Mouse (Mus musculus): ENCODE data around the gene Palm2.

DNA sequence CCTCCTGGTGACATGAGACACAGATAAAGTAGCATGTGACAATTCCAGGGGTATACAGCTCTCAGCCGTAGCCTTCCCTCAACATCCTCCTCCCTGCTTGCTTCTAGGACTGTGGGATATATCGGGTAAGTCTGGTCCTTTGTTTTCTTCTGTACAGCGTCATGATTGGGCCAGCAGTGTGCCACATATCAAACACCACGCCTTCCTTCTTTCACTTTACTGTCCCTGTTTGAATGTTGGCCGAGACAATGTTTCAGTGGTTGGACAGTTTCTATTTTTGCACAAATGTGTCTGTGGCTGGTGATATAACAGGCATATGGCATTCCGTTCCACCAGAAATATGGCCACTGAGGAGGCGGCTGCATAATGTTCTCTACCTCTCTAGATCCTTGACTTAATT lies 188.8 kb downstream of the Palm2 start:
- TF ChIP-seq ZNF384 (IDR thresholded peaks at IDR 0.05; ENCODE audit: low read depth, low read length) (no peak), MAFK (IDR thresholded peaks at IDR 0.05; ENCODE audit: insufficient read depth, low read depth, low read length) (no peak), HCFC1 (IDR thresholded peaks at IDR 0.05; ENCODE audit: borderline replicate concordance, insufficient read depth, low read length) (no peak)
